Mouse (Mus musculus) WW6 (cell line): ENCODE results near the gene Poldip2.

Experiments
- DNase-seq: peaks from one replicate; pipeline ENCODE4 v3.0.0-alpha.2; 2013; ENCODE audit warnings: low read depth, low spot score

Gene Poldip2

GRCm38 (mm10) chr11:78512025-78512957 lies at the start of gene Poldip2, which contains the start of gene Tmem199:
Gene Poldip2 (plus strand): TSS chr11:78512193.
Gene Tmem199 (minus strand): TSS chr11:78512172.
- DNase-seq: peak; percentile 85

DNA sequence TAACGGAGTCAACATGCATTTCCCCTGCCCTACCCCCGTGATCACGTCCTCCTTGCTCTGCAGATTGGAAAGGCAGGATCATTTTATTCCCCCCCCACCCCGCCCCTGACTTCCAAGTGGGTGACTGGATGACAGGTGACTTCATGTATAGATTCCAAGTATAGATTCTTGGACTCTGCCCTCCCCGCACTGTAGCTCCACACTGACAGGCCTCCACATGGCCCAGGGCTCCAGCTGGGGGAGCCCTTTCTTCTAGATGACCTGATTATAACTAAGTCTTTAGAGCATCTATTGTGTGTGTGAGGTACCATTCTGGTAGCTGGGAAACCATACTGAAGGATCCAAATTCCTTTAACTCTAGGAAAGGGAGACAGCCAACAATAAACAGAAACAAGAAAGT lies 49.3 kb upstream of the Poldip2 start:
- no peak for DNase-seq

DNA sequence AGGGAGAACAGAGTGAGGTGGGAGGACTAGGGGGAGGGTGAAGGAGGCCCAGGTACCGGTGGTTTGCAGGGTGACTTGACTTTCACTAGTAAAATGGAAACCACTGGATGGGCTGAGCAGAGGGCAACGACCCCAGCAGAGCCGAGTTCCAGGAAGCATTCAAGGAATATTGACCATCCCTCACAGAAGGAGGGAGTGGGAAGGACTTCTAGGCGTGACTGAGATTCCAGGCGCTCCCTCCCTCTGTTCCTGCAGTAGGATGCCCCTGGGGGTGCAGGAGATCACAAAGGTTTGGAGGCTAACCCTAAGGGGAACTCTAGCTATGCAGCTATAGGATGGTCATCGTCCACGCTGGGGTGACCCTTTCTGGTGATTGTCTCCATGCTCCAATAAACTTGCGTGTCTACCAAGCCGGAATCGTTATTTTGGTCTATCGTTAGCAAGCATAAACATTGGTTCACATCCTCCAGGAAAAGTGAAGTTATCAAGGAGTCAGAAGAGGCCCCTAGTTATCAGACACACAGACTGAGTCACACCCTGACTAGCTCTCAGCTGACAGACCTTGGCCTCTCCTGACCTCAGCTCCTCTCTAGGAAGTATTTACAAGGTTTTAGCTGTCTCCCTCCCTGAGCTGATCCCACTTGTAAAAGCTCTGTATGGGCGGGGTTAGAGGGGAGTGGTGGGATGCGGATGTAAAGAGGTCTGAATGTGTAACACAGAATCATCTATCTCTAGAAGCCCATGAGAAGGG lies 48.5 kb upstream of the Poldip2 start:
- DNase-seq: no peak

DNA sequence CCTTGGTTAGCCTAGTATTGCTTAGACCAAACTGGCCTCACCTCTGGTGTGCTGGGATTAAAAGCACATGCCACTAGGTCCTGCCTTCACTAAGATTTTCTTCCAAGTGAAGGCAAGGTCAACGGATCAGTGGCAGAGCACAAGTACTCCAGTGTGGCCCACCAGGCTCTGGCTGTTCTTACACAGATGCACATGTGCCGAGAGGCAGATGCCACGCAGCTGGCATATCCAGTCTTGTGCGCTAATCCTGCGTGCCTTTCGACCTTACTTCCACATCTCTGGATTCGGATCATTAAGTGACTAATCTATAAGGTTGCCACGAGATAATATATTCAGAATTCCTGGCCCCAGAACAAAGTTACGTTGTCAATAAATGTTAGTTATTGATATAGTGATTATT lies 46.9 kb upstream of the Poldip2 start:
- no peak for DNase-seq

DNA sequence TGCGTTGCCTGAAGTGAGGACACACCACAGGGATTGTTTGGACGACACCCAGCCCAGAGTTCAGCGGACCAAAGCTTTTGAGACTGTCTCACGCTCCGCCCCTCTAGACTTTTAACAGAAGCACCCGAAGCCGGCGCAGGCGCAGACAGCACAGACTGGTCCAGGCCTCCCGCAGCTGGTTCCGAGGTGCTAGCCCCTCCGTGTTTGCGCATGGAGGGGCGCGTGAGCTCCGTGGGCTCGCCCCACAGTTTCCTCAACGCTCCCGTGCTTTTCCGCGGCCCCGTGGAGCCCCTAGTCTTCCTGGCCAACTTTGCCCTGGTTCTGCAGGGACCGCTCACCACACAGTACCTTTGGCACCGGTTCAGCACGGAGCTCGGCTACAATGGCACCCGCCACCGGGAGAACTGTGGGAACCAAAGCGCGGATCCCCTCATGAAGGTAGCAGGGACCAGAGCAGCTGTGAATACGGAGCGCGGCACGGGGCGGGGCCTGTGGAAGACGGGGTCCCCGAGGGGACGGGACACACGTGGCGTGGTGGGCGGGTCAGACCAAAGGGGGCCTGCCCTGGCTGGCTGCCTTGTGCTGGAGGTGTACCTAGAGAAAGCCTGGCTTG lies 46.3 kb upstream of the Poldip2 start, which contains the start of gene Slc46a1:
Gene Slc46a1, plus strand, starts transcription at position 130 of the 613 bp plus-strand sequence.
- peak; percentile 75 for DNase-seq

DNA sequence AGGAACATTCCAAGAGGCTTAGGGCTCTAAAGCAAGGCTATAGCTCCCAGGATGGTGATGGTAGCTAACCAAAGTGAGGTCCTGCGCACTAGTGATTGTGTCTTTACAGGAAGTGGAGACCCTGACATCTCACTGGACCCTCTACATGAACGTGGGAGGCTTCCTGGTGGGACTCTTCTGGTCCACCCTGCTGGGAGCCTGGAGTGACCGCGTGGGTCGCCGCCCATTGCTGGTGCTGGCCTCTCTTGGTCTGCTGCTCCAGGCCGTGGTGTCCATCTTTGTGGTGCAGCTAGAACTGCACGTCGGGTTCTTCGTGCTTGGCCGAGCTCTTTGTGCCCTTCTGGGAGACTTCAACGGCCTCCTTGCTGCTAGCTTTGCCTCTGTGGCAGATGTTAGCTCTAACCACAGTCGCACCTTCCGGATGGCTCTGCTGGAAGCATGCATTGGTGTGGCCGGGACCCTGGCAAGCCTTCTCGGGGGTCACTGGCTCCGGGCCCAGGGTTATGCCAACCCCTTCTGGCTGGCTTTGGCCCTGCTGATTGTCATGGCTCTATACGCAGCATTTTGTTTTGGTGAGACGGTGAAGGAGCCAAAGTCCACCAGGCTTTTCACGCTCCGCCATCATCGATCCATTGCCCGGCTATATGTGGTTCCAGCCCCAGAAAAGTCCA lies 45.6 kb upstream of the Poldip2 start:
- no peak for DNase-seq

DNA sequence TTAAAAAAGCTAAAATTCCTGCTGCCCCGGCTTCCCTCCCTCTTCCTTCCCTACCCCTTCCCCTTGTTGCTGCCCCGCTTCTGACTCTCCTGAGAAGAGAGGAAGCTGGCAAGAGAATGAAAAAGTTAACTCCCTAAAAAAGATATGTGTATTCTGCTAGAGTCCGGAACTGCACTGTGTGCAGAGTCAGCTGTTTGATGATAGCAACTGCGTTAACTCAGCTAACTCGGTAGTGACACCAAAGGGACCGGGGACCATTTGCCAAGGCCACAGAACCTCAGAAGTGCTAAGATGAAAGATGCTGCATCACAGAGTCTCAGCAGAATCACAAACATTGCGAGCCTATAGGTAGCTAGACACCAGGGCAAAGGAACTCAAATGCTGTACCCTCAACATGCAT lies 44.5 kb upstream of the Poldip2 start:
- no peak for DNase-seq

- no peak for DNase-seq
Observed at GRCm38 (mm10) chr11:78467932-78468331, 44.1 kb upstream of the Poldip2 start.

DNA sequence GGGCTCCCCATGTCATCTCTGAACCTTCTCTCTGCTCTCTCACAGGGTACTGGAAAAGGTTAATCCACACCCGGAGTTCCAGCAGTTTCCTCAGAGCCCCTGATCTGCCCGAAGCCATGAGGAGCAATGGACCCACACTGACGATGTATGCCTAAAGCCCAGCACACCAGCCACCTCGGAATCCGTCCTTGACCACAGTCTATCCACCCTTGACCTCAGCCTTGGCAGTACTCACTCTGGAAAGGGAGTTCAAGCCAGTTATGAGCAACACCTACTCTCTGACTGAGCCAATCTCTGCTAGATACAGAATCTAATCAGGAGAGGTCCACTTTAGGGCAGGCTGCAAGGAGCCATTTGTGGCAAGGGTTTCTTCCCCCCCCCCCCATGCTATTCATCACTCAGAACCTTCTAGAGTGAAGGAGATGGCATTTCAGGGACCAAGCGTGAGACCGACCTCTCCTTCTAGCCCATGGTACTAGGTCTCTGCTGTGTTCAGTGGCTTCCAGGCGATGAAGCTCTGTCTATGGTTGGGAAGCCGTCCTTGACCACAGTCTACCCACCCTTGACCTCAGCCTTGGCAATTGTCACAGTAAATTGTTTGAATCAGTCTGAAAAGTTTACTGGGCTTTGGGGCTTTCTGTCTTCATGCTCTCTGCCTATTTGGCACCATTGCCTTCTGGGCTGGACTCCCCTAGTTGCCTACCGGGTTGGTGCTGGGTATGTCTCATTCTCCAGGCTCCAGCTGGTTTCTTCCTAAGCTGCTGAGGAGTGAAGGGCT lies 40.5 kb upstream of the Poldip2 start:
- DNase-seq: no peak

- DNase-seq: no peak
Observed at GRCm38 (mm10) chr11:78475289-78475688, 36.7 kb upstream of the Poldip2 start.

- DNase-seq: no peak
Observed at GRCm38 (mm10) chr11:78483639-78484038, 28.4 kb upstream of the Poldip2 start.

DNA sequence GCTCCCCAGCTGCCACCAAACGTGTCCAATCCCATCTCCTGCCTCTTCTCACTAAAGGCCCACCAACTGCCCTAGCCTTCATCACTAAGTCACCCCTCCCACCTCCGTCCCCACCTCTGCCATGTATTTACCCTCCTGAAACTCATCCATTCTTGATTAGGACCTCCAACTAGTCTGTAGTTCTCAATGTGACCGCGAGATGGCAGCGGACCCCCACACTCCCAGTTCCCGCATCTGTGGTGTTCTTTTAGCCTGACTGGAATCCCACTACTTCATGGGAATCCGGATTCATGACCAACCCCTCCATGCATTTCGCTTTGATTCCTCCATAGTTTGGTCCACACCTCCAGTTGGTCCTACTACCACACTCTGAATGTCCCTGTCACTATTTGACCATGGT lies 23.8 kb upstream of the Poldip2 start:
- peak; percentile 81 for DNase-seq

- DNase-seq: no peak
Observed at GRCm38 (mm10) chr11:78490781-78491241, 21.2 kb upstream of the Poldip2 start.

- DNase-seq: no peak
Observed at GRCm38 (mm10) chr11:78495904-78496303, 16.1 kb upstream of the Poldip2 start.

GRCm38 (mm10) chr11:78497071-78497541 lies 14.9 kb upstream of the Poldip2 start:
- DNase-seq: no peak

- DNase-seq: peak; percentile 95
Observed at GRCm38 (mm10) chr11:78497544-78498522, 14.2 kb upstream of the Poldip2 start, which contains the start of gene Sarm1. Gene Sarm1 (minus strand): TSS chr11:78497754.

DNA sequence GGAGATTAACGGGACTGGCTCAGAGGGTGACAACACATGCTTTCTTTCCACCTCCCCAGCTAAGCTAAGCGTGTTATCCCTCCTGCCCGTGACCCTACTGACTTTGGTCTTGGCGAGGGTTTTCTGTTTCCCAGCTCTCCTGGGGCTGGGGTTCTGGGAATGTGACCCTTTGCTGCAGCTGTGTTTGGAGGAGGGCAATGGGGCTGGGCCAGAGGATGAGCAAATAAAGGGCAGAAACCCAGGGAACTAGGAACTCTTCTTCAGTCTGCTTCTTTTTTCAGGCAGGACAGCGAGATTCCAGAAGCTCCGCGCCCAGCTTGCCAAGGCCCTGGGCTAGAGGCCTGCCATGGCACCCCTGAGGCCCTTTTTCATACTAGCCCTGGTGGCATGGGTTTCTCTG lies 13.0 kb upstream of the Poldip2 start, which contains the start of gene Vtn:
Gene Vtn, plus strand, starts transcription at position 88 of the 400 bp plus-strand sequence.
- no peak for DNase-seq

GRCm38 (mm10) chr11:78499543-78499942 lies 12.4 kb upstream of the Poldip2 start:
- no peak for DNase-seq

DNA sequence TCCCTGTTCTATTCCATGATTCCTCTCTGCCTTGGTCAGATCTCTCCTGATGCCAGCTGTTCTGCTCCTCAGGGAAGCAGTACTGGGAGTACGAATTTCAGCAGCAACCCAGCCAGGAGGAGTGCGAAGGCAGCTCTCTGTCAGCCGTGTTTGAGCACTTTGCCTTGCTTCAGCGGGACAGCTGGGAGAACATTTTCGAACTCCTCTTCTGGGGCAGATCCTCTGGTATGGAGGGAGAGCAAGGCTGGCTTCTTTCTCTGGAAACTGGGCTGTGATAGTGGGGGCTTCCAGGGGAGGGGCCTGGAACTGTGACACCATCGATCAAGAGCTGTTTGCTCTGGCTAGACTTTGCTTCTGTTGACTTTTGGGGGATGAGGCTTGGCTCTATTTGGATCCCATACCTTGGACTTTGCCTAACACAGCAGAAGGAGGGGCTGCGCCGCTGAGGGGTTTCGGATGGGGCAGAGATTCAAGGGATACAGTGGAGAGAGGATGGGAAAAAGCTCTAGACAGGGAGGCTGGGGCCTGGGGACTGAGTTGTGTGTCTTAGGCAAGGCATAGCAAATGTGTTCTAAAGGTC lies 11.3 kb upstream of the Poldip2 start:
- DNase-seq: no peak
